Mouse (Mus musculus) neural tube, embryonic 12.5 days (tissue): Measurements from ENCODE around the gene Dusp12. TPM values are rescaled to one million over a fixed set of nuclear protein-coding genes. Genes with fewer than 3 reads are reported as not detected.

ENCODE experiments used
- ATAC-seq: fragments of 200-750 bp; cut with Nextera tagmentation; 2 replicates; pipeline ENCODE4 v1.8.0; 2017; ENCODE audit warnings: low read depth, mild to moderate bottlenecking, moderate TSS enrichment, moderate library complexity; ENCODE audit not compliant: low FRiP score
- H3K27ac ChIP-seq: fragments of 300-500 bp; sonication (generic); 2 replicates; pipeline ENCODE4 v1.5.1; 2016
- H3K27me3 ChIP-seq: fragments of 300-500 bp; sonication (generic); replicated peaks from 2 replicates; pipeline ENCODE4 v1.6.1; 2016; ENCODE audit warnings: mild to moderate bottlenecking
- H3K36me3 ChIP-seq: fragments of 300-500 bp; sonication (generic); 2 replicates; pipeline ENCODE4 v1.6.1; 2016; ENCODE audit warnings: mild to moderate bottlenecking
- H3K4me1 ChIP-seq: fragments of 300-500 bp; sonication (generic); 2 replicates; pipeline ENCODE4 v1.6.1; 2016
- H3K4me2 ChIP-seq: fragments of 300-500 bp; sonication (generic); replicated peaks from 2 replicates; pipeline ENCODE4 v1.6.1; 2016; ENCODE audit warnings: mild to moderate bottlenecking
- H3K4me3 ChIP-seq: fragments of 300-500 bp; sonication (generic); 2 replicates; pipeline ENCODE4 v1.5.1; 2016
- H3K9ac ChIP-seq: fragments of 300-500 bp; sonication (generic); 2 replicates; pipeline ENCODE4 v1.6.1; 2016; ENCODE audit warnings: mild to moderate bottlenecking
- H3K9me3 ChIP-seq: fragments of 300-500 bp; sonication (generic); 2 replicates; pipeline ENCODE4 v1.6.1; 2016; ENCODE audit warnings: mild to moderate bottlenecking
- WGBS: fragments of 180-500 bp; shearing (Covaris S2); methylation state at CpG from one replicate; pipeline ENCODE4 v1.1.7; 2016; 5-methylcytosine and 5-hydroxymethylcytosine counted together
- polyA plus RNA-seq: library from polyadenylated mRNA; unstranded; fragments of >200 nt; fragmentation: Nextera tagmentation; extraction: Ambion mirVana; gene quantifications from 2 replicates; pipeline ENCODE4 v1.2.1, GENCODE M21; 2016

Dusp12 gene
- polyA plus RNA-seq, 1 experiment from 2014 or later: 34.1 TPM

DNA sequence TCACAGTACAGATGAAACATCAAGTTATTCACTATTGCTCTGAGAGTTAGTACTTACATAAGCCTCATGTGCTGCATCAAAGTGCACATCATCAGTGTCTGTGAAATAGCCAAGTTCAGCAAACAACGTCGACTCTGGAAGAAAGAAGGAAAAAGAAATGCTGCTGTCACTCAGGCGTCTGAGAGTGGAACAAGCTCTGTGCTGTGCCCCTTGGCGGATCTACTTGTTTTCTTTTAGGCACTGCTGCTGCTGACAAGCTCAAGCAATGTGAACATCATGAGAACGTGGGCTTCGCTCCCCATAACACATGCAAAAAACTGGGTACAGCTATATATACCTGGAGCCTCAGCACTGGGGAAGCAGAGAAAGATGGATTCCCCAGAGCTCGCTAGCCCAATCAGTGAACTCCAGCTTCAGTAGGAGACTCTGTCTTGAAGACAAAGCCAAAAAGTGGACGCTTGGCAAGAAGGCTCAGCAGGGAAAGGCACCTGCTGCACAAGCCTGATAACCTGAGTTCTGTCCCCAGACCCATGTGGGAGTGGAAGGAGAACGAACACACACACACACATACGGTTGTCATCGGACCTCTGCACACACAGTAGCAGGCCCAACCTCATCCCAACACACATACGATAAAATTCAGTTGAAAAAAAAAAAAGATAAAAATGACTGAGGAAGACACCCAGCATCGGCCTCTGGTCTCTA, 30.1 kb downstream of the Dusp12 start:
- WGBS: 91% methylated on average over 13 of the region's 13 CpGs
- Histone ChIP-seq H3K9me3 (no peaks in the 10 kb centered on the region), H3K4me3 (no peak overlapping the region), H3K27me3 (no peaks in the 10 kb centered on the region), H3K9ac (no peak overlapping the region), H3K4me1 (no peaks in the 10 kb centered on the region), H3K36me3 (peaks cover 12% of the 10 kb centered on the region), H3K27ac (no peak overlapping the region), H3K4me2 (no peak overlapping the region)
- no peak for ATAC-seq

DNA sequence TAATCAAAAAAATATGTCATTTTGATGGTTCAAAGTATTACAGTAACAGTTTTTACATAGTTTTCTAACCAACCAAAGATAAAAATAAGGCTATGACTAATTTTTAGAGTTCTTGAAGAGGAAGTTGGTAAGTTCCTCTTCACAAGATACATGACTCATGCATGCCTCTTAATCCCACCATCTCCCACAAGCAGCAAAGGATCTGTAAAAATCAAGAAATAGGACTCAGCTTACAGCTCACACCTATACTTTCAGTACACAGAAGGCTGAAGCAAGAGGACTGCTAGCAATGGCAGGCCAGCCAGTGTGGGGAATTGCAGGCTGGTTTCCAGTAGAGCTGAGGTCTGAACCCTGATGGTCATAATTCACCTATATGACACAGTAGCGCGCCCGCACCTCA, 31.7 kb downstream of the Dusp12 start:
- 84% methylated on average over 3 of the region's 3 CpGs for WGBS
- no peaks in the 10 kb centered on the region for H3K9me3 ChIP-seq

GRCm38 (mm10) chr1:170850637-170851624, 34.4 kb downstream of the Dusp12 start:
- Histone ChIP-seq H3K27ac (no peak overlapping the region), H3K9ac (no peak overlapping the region), H3K27me3 (no peaks in the 10 kb centered on the region), H3K4me3 (no peak overlapping the region), H3K9me3 (no peaks in the 10 kb centered on the region), H3K4me2 (no peak overlapping the region), H3K36me3 (peaks cover 12% of the 10 kb centered on the region), H3K4me1 (no peaks in the 10 kb centered on the region)
- 94% methylated on average over 23 of the region's 23 CpGs for WGBS
- no peak for ATAC-seq

More for the DNA sequence above, 31.7 kb downstream of the Dusp12 start:
- H3K36me3 ChIP-seq: peaks cover 12% of the 10 kb centered on the region
- no peak overlapping the region for H3K9ac ChIP-seq
- H3K4me2 ChIP-seq: no peak overlapping the region
- no peak for ATAC-seq
- no peaks in the 10 kb centered on the region for H3K4me1 ChIP-seq
- no peak overlapping the region for H3K4me3 ChIP-seq
- no peaks in the 10 kb centered on the region for H3K27me3 ChIP-seq
- H3K27ac ChIP-seq: no peak overlapping the region

GRCm38 (mm10) chr1:170850007-170850406, 35.3 kb downstream of the Dusp12 start:
- no peaks in the 10 kb centered on the region for H3K27me3 ChIP-seq
- no peaks in the 10 kb centered on the region for H3K4me1 ChIP-seq
- H3K9ac ChIP-seq: no peak overlapping the region
- WGBS: 100% methylated on average over 2 of the region's 2 CpGs
- ATAC-seq: no peak
- H3K4me2 ChIP-seq: no peak overlapping the region
- H3K4me3 ChIP-seq: no peak overlapping the region
- H3K36me3 ChIP-seq: peaks cover 12% of the 10 kb centered on the region
- H3K27ac ChIP-seq: no peak overlapping the region
- no peaks in the 10 kb centered on the region for H3K9me3 ChIP-seq

GRCm38 (mm10) chr1:170845448-170846307, 39.7 kb downstream of the Dusp12 start:
- Histone ChIP-seq H3K27me3 (no peaks in the 10 kb centered on the region), H3K27ac (no peak overlapping the region), H3K4me3 (no peak overlapping the region), H3K9me3 (no peaks in the 10 kb centered on the region), H3K36me3 (peaks cover 9% of the 10 kb centered on the region), H3K4me2 (no peak overlapping the region), H3K9ac (no peak overlapping the region), H3K4me1 (no peaks in the 10 kb centered on the region)
- 61% methylated on average over 10 of the region's 10 CpGs for WGBS
- no peak for ATAC-seq

DNA sequence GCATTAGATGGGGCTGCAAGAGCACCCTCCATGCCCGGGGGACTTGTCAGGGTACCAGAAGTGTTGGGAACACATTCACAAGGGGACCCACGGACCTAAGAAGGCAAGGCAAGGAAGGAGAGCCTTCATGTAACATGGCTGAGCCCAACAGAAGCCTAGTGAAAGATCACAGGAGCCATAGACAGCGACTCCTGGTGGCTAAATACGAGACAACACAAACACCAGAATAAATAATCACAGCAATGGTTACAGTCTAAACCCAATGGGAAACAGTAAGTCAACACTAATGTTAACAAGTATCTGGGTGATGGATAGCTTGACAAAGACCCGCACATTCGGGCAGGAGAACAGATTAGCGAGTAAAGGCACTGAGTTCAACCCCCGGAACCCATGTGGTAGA, 41.0 kb downstream of the Dusp12 start:
- Histone ChIP-seq H3K27ac (no peak overlapping the region), H3K4me1 (no peaks in the 10 kb centered on the region), H3K4me2 (no peak overlapping the region), H3K9me3 (no peaks in the 10 kb centered on the region), H3K27me3 (no peaks in the 10 kb centered on the region), H3K36me3 (peaks cover 4% of the 10 kb centered on the region; the same call in 1 of the 2 replicates), H3K4me3 (no peak overlapping the region), H3K9ac (no peak overlapping the region)
- whole genome bisulfite sequencing: 53% methylated on average over 8 of the region's 8 CpGs
- no peak for ATAC-seq

GRCm38 (mm10) chr1:170839685-170840084, 45.7 kb downstream of the Dusp12 start:
- Histone ChIP-seq H3K4me3 (no peak overlapping the region), H3K4me2 (no peak overlapping the region), H3K27ac (no peak overlapping the region), H3K4me1 (no peaks in the 10 kb centered on the region), H3K27me3 (no peaks in the 10 kb centered on the region), H3K9ac (no peak overlapping the region), H3K36me3 (peaks cover 8% of the 10 kb centered on the region; the same call in 1 of the 2 replicates), H3K9me3 (no peaks in the 10 kb centered on the region)
- no peak for ATAC-seq

GRCm38 (mm10) chr1:170834756-170835155, 50.6 kb downstream of the Dusp12 start:
- 80% methylated on average over 9 of the region's 9 CpGs for WGBS
- Histone ChIP-seq H3K4me1 (no peaks in the 10 kb centered on the region), H3K4me2 (no peak overlapping the region), H3K9me3 (no peaks in the 10 kb centered on the region), H3K27ac (no peak overlapping the region), H3K36me3 (peaks cover 14% of the 10 kb centered on the region; the same call in 1 of the 2 replicates), H3K4me3 (no peak overlapping the region), H3K9ac (no peak overlapping the region), H3K27me3 (no peaks in the 10 kb centered on the region)
- no peak for ATAC-seq

- H3K9ac ChIP-seq: no peak overlapping the region
- H3K4me2 ChIP-seq: no peak overlapping the region
- H3K4me1 ChIP-seq: no peaks in the 10 kb centered on the region
- H3K27me3 ChIP-seq: no peaks in the 10 kb centered on the region
- ATAC-seq: no peak
- no peaks in the 10 kb centered on the region for H3K9me3 ChIP-seq
- H3K27ac ChIP-seq: no peak overlapping the region
- H3K36me3 ChIP-seq: peaks cover 11% of the 10 kb centered on the region; the same call in 1 of the 2 replicates
- no peak overlapping the region for H3K4me3 ChIP-seq
- WGBS: 97% methylated on average over 1 of the region's 1 CpGs
Measured at GRCm38 (mm10) chr1:170829781-170830180, 55.6 kb downstream of the Dusp12 start.

GRCm38 (mm10) chr1:170829344-170829743, 56.0 kb downstream of the Dusp12 start:
- WGBS: 93% methylated on average over 6 of the region's 6 CpGs

More at GRCm38 (mm10) chr1:170829344-170829743, 56.0 kb downstream of the Dusp12 start:
- Histone ChIP-seq H3K4me3 (no peak overlapping the region), H3K27ac (no peak overlapping the region), H3K27me3 (no peaks in the 10 kb centered on the region), H3K9me3 (no peaks in the 10 kb centered on the region), H3K9ac (no peak overlapping the region), H3K36me3 (peaks cover 8% of the 10 kb centered on the region; the same call in 1 of the 2 replicates), H3K4me1 (no peaks in the 10 kb centered on the region), H3K4me2 (no peak overlapping the region)
- ATAC-seq: no peak
